Mouse (Mus musculus): ENCODE measurements around the gene Cox8b. TPM values are rescaled to one million over a fixed set of nuclear protein-coding genes. Genes with fewer than 3 reads are reported as not detected.
"Not testable (repeated sequence)": the region's sequence is repeated elsewhere in the genome, so short reads cannot be mapped to it uniquely, and the experiment has no call there.

Gene Cox8b
- polyA plus RNA-seq, 1 experiment, result not detected

DNA sequence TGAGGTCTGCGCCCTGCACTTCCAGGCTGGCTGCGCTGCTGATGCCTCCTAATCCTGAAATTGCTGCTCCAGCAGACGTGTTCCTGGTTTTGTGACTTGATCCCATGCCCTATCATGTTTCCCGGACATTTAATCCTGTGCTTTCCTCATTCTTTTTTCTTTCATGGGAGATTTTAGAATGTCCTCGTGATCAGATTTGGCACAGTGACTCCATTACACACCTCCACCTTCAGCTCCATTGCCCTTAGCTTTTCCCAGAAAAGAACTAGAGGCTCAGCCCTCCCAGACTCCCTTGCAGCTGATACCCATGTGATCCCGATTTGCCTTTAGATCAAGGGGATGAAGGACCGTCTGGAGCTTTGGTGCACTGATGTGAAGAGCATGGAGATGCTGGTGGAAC, 2.4 kb downstream of the Cox8b start:
- H3K27ac ChIP-seq (ENCODE audit: control insufficient read depth, insufficient read depth, low read depth, low read length, poor library complexity), result no peak overlapping the region
- WGBS, result 85% methylated on average over 7 of the region's 7 CpGs
- H3K4me3 ChIP-seq (replicated peaks; ENCODE audit: control insufficient read depth, low read depth, low read length), result no peak overlapping the region
- no peaks in the 10 kb centered on the region for H3K4me1 ChIP-seq (ENCODE audit: control insufficient read depth, insufficient read depth, low read length)
- TF ChIP-seq CTCF (IDR thresholded peaks at IDR 0.05; ENCODE audit: control insufficient read depth, insufficient read depth, low read length), result no peak
- no peak for TF ChIP-seq POLR2A (IDR thresholded peaks at IDR 0.05; ENCODE audit: borderline replicate concordance, control insufficient read depth, low read depth, low read length)

DNA sequence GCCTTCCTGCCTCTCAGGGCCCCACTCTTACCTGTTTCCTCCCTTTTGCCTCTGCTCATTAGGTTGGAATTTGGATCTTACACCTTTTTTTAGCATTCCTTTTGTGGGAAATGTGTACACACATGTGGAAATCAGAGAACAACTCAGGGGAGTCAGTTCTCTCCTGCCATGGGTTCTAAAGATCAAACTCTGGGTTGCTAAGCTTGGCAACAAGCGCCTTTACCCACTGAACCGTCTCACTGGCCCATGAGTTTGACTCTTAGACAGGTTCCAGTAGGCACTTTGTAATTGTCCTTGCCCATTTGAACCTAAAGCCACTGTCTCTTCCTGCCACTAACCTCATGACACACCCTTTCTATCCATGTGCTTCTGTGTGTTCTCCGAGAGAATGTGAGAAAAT, 5.6 kb downstream of the Cox8b start:
- TF ChIP-seq CTCF (IDR thresholded peaks at IDR 0.05; ENCODE audit: control insufficient read depth, insufficient read depth, low read length) (no peak), POLR2A (IDR thresholded peaks at IDR 0.05; ENCODE audit: borderline replicate concordance, control insufficient read depth, low read depth, low read length) (no peak)
- no peak overlapping the region for H3K4me3 ChIP-seq (replicated peaks; ENCODE audit: control insufficient read depth, low read depth, low read length)
- no peak overlapping the region for H3K27ac ChIP-seq (ENCODE audit: control insufficient read depth, insufficient read depth, low read depth, low read length, poor library complexity)
- no peaks in the 10 kb centered on the region for H3K4me1 ChIP-seq (ENCODE audit: control insufficient read depth, insufficient read depth, low read length)
- 86% methylated on average over 3 of the region's 3 CpGs for WGBS

DNA sequence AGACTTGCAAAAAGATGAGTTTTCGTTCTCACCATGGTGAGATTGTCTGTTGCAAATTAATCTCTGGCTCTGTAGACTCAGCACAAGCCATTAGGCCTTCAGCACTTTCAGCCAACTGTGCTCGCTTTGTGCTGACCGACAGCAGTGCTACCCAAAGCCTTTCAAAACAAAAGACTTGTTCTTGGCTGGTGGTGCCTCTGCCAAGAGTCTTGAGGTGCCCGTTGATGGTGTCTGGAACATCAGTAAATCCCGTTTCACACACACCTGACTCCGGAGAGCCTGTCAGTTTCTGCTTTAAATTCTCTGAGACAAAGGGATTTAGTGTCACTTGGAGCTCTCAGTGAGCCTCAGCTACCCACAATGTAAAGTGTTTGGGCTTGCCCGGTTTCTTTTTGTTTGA, 6.2 kb downstream of the Cox8b start:
- WGBS, result 92% methylated on average over 7 of the region's 7 CpGs
- Histone ChIP-seq H3K4me1 (ENCODE audit: control insufficient read depth, insufficient read depth, low read length) (no peaks in the 10 kb centered on the region), H3K4me3 (replicated peaks; ENCODE audit: control insufficient read depth, low read depth, low read length) (no peak overlapping the region), H3K27ac (ENCODE audit: control insufficient read depth, insufficient read depth, low read depth, low read length, poor library complexity) (no peak overlapping the region)
- TF ChIP-seq POLR2A (IDR thresholded peaks at IDR 0.05; ENCODE audit: borderline replicate concordance, control insufficient read depth, low read depth, low read length), result no peak
- no peak for TF ChIP-seq CTCF (IDR thresholded peaks at IDR 0.05; ENCODE audit: control insufficient read depth, insufficient read depth, low read length)

DNA sequence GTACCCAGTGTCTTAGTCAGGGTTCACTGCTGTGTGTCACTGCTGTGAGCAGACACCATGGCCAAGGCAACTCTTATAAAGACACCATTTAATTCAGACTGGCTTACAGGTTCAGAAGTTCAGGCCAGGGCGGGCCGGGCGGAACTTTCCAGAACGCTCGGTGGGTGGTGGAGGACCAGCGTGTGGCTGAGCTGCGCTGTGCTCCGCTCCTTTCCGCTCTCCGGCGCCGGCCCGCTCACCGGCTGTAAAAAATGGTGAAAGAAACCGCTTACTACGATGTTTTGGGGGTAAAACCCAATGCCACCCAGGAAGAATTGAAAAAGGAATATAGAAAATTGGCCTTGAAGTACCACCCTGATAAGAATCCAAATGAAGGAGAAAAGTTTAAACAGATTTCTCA, 9.6 kb downstream of the Cox8b start:
- not testable (repeated sequence) for H3K4me3 ChIP-seq (replicated peaks; ENCODE audit: control insufficient read depth, low read depth, low read length); H3K27ac ChIP-seq (ENCODE audit: control insufficient read depth, insufficient read depth, low read depth, low read length, poor library complexity); H3K4me1 ChIP-seq (ENCODE audit: control insufficient read depth, insufficient read depth, low read length)
- WGBS, result 96% methylated on average over 16 of the region's 16 CpGs

DNA sequence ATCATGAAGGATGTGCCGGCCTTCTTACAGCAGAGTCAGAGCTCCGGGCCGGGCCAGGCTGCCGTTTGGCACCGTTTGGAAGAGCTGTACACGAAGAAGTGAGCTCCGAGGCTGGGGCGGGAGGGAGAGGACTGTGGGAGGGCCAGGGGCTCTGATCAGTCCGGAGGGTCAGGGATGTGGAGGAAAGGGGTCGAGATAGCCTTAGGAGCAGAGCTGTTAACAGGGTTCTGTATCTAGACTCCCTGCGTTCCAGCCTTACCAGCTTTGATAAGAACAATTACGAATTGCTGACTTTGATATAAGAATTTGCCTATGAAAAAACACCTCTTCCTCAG, 17.8 kb downstream of the Cox8b start:
- peaks cover 10% of the 10 kb centered on the region; the same call in 1 of the 2 replicates for H3K4me1 ChIP-seq (ENCODE audit: control insufficient read depth, insufficient read depth, low read length)
- peak overlapping the region; percentile 54 for H3K27ac ChIP-seq (ENCODE audit: control insufficient read depth, insufficient read depth, low read depth, low read length, poor library complexity)
- peak overlapping the region; percentile 99 for H3K4me3 ChIP-seq (replicated peaks; ENCODE audit: control insufficient read depth, low read depth, low read length)
- TF ChIP-seq CTCF (IDR thresholded peaks at IDR 0.05; ENCODE audit: control insufficient read depth, insufficient read depth, low read length), result no peak
- no peak for TF ChIP-seq POLR2A (IDR thresholded peaks at IDR 0.05; ENCODE audit: borderline replicate concordance, control insufficient read depth, low read depth, low read length)
- WGBS, result 0% methylated on average over 12 of the region's 12 CpGs

DNA sequence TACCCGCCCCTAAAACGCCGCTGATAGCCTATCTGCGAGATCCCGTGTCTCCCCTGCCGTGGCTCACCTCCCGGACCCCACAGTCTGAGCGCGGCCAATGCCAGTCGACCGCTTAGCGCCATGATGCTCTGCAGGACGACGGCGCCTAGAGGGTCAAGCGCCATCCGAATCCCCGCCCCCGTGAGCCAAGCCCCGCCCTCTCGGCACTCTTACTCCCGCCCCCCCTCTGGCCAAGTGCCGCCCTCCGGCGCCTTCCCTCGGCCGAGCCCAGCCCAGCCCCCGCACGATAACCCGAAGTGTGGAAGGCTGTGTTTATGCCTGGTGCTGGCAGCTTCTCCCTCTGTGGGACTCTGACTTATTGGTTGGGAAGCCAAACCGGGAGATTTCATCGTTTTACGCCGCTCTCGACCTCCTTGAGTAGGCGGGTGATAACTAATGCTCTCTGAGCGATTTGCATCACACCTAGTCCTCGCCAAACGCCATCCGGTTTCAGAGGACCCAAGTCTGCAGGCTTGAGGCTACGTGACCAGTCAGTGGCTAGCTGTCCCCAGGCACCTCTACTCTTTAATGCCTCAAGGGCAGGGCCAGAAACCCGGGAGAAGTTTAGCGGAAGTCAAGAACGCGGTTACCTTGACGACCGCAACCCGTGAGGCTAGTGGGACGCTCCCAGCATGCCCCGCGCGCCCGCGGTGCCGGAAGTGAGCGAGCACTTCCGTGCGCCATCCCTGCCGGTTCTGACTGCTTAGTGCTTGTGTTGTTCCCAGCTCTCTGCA, 18.4 kb downstream of the Cox8b start, which contains the start of the genes Psmd13 and Sirt3:
TSS of gene Psmd13 (plus strand) at position 273 of the 773 bp plus-strand sequence.
TSS of gene Sirt3 (minus strand) at position 614 of the 773 bp plus-strand sequence.
- Histone ChIP-seq H3K27ac (ENCODE audit: control insufficient read depth, insufficient read depth, low read depth, low read length, poor library complexity) (peak within 1 kb of the TSS; percentile 82), H3K4me1 (ENCODE audit: control insufficient read depth, insufficient read depth, low read length) (peaks cover 10% of the 10 kb centered on the region; the same call in 1 of the 2 replicates), H3K4me3 (replicated peaks; ENCODE audit: control insufficient read depth, low read depth, low read length) (peak within 1 kb of the TSS; percentile 99)
- TF ChIP-seq CTCF (IDR thresholded peaks at IDR 0.05; ENCODE audit: control insufficient read depth, insufficient read depth, low read length), result no peak; the same call in 1 of the 2 replicates
- TF ChIP-seq POLR2A (IDR thresholded peaks at IDR 0.05; ENCODE audit: borderline replicate concordance, control insufficient read depth, low read depth, low read length), result peak; percentile 82; the same call in 1 of the 2 replicates
- under 1% methylated on average over 59 of the region's 59 CpGs for WGBS

DNA sequence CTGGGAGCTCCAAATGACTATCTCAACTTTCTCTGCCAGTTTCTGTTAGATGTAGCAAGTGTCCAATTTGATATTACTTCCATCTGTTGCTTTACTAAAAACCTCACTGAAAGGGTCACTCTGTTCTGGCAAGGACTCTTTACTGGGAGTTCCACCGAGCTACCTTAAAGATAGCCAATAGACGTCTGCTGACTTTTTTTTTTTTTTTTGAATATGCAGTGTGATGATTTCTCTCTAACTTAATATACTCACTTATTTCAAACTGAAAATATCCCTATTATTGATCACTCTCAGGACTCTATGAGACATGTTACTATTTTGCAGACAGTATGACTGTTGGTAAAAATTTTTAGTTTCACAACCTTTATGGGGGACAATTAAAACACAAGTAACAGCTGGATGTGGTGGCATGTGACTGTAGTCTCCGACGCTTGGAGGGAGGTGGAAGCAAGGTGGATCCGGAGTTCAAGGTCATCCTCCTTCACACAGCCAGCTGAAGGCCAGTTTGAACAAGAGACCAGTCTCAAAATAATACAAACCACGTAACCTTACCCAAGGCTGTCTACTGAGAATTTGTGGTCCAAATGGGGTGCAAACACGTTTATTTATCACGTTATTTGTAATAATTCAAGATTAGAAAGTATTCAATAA, 19.3 kb downstream of the Cox8b start:
- under 1% methylated on average over 8 of the region's 8 CpGs for WGBS

DNA sequence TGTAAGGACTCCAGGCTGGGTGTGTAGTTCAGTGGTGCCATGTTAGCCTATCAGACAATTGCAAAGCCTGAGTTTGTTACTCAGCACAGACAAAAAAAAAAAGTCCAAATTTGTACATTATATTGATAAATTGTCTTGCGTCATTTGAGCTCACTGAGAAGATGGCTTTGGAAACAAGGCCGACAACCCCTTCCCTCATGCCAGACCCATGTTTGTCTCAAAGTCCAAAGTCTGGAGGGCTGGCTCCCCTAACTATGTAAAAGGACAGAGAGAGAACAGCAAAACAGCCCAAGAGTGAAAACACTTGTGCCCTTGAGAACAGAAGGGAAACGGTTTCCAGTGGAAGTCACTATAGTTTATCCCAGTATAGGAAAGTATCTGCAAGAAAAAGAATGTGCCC, 19.8 kb downstream of the Cox8b start:
- 12% methylated on average over 3 of the region's 3 CpGs for WGBS
- Histone ChIP-seq H3K4me1 (ENCODE audit: control insufficient read depth, insufficient read depth, low read length) (peaks cover 10% of the 10 kb centered on the region; the same call in 1 of the 2 replicates), H3K27ac (ENCODE audit: control insufficient read depth, insufficient read depth, low read depth, low read length, poor library complexity) (no peak overlapping the region), H3K4me3 (replicated peaks; ENCODE audit: control insufficient read depth, low read depth, low read length) (no peak overlapping the region)
- no peak for TF ChIP-seq CTCF (IDR thresholded peaks at IDR 0.05; ENCODE audit: control insufficient read depth, insufficient read depth, low read length)
- TF ChIP-seq POLR2A (IDR thresholded peaks at IDR 0.05; ENCODE audit: borderline replicate concordance, control insufficient read depth, low read depth, low read length), result no peak

More for the DNA sequence above, 19.3 kb downstream of the Cox8b start:
- H3K27ac ChIP-seq (ENCODE audit: control insufficient read depth, insufficient read depth, low read depth, low read length, poor library complexity), result no peak overlapping the region
- peaks cover 10% of the 10 kb centered on the region; the same call in 1 of the 2 replicates for H3K4me1 ChIP-seq (ENCODE audit: control insufficient read depth, insufficient read depth, low read length)
- TF ChIP-seq POLR2A (IDR thresholded peaks at IDR 0.05; ENCODE audit: borderline replicate concordance, control insufficient read depth, low read depth, low read length) (no peak), CTCF (IDR thresholded peaks at IDR 0.05; ENCODE audit: control insufficient read depth, insufficient read depth, low read length) (no peak)
- peak overlapping the region; percentile 99 for H3K4me3 ChIP-seq (replicated peaks; ENCODE audit: control insufficient read depth, low read depth, low read length)

Measured in bone marrow, adult 2 months (tissue).